Mouse (Mus musculus) liver, embryonic 15.5 days (tissue): ENCODE results near the gene Gm21698. TPM values are rescaled to one million over a fixed set of nuclear protein-coding genes. Genes with fewer than 3 reads are reported as not detected.
"Not testable (repeated sequence)": the region's sequence is repeated elsewhere in the genome, so short reads cannot be mapped to it uniquely, and the experiment has no call there.

Source experiments
- ATAC-seq: fragments of 200-750 bp; cut with Nextera tagmentation; 2 replicates; pipeline ENCODE4 v1.8.0; 2017; ENCODE audit warnings: moderate number of reproducible peaks, mild to moderate bottlenecking, moderate library complexity; ENCODE audit not compliant: insufficient read depth
- H3K27ac ChIP-seq: fragments of 300-500 bp; sonication (generic); replicated peaks from 2 replicates; pipeline ENCODE4 v1.5.1; 2015; ENCODE audit warnings: mild to moderate bottlenecking, inconsistent platforms
- H3K27me3 ChIP-seq: fragments of 300-500 bp; sonication (generic); 2 replicates; pipeline ENCODE4 v1.6.1; 2015; ENCODE audit warnings: mild to moderate bottlenecking, inconsistent platforms
- H3K36me3 ChIP-seq: fragments of 300-500 bp; sonication (generic); replicated peaks from 2 replicates; pipeline ENCODE4 v1.6.1; 2015; ENCODE audit warnings: moderate library complexity, mild to moderate bottlenecking, inconsistent platforms
- H3K4me1 ChIP-seq: fragments of 300-500 bp; sonication (generic); replicated peaks from 2 replicates; pipeline ENCODE4 v1.6.1; 2015; ENCODE audit warnings: inconsistent platforms
- H3K4me2 ChIP-seq: fragments of 300-500 bp; sonication (generic); 2 replicates; pipeline ENCODE4 v1.6.1; 2015; ENCODE audit warnings: moderate library complexity, mild to moderate bottlenecking, inconsistent platforms
- H3K4me3 ChIP-seq: fragments of 300-500 bp; sonication (generic); replicated peaks from 2 replicates; pipeline ENCODE4 v1.5.1; 2015; ENCODE audit warnings: mild to moderate bottlenecking, inconsistent platforms
- H3K9ac ChIP-seq: fragments of 300-500 bp; sonication (generic); 2 replicates; pipeline ENCODE4 v1.6.1; 2015; ENCODE audit warnings: moderate library complexity, mild to moderate bottlenecking, inconsistent platforms
- H3K9me3 ChIP-seq: fragments of 300-500 bp; sonication (generic); replicated peaks from 2 replicates; pipeline ENCODE4 v1.6.1; 2016; ENCODE audit warnings: inconsistent platforms
- WGBS: fragments of 180-500 bp; shearing (Covaris S2); methylation state at CpG from one replicate; pipeline ENCODE4 v1.1.7; 2015; ENCODE audit warnings: mixed read lengths; ENCODE audit not compliant: insufficient replicate concordance; 5-methylcytosine and 5-hydroxymethylcytosine counted together
- polyA plus RNA-seq: library from polyadenylated mRNA; unstranded; fragments of >200 nt; fragmentation: Nextera tagmentation; extraction: Ambion mirVana; gene quantifications from 2 replicates; pipeline ENCODE4 v1.2.1, GENCODE M21; 2015

Gene Gm21698
- polyA plus RNA-seq = not detected in 2 replicates

- H3K27ac ChIP-seq, H3K27me3 ChIP-seq, H3K4me1 ChIP-seq, H3K4me2 ChIP-seq, H3K9me3 ChIP-seq, ATAC-seq, H3K9ac ChIP-seq, H3K4me3 ChIP-seq, H3K36me3 ChIP-seq: not testable (repeated sequence)
- WGBS = no CpG with 5 or more reads among the region's 3 CpGs
These were observed at the start of gene Gm21698 for GRCm38 (mm10) chr5:25988550-25988949. Gene Gm21698 (minus strand): TSS chr5:25988650.

DNA sequence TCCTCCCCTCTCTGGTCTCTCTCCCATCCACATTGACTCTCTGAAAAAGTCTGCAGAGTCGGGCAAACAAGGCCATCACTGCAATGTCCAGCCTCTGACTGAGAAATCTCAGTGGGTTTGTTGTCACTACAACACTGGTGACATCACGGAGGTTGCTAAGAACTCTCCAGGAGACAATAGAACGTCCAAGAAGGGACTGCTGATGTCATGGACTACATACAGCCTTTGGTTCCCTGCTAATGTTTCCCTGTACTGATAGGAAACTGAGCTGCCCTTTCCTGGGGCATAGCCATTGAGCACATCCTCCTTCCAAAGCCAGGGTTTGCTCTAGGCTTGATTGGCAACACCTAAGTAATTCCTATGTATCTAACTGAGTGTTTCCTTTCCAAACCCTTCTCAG, 34.4 kb upstream of the Gm21698 start, which contains the start of gene Gm5862:
Gene Gm5862, minus strand, starts transcription at position 101 of the 400 bp plus-strand sequence.
- H3K36me3 ChIP-seq, H3K4me3 ChIP-seq, H3K27ac ChIP-seq, H3K4me2 ChIP-seq, ATAC-seq, H3K27me3 ChIP-seq, H3K9ac ChIP-seq, H3K9me3 ChIP-seq, H3K4me1 ChIP-seq: not testable (repeated sequence)
- no CpG with 5 or more reads among the region's 3 CpGs for WGBS

DNA sequence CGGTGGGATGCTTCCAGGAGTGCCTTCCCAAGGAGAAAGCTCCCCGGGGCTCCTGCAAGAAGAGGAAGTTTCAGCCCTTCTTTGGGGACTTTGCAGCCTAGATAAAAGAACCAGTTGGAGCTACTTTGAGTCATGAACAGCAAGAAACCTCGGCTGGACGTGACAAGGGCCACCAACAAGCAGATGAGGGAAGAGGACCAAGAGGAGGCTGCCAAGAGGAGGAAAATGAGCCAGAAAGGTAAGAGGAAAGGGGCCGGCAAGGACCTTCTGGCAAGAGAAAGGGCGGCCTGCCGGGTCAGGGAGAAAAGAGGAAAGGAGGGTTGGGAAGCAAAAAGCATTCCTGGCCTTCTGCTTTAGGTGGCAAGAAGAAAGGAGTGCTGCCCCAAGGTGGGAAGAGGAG, 19.2 kb upstream of the Gm21698 start:
- not testable (repeated sequence) for H3K36me3 ChIP-seq, H3K4me2 ChIP-seq, H3K4me3 ChIP-seq, H3K27ac ChIP-seq, H3K4me1 ChIP-seq, ATAC-seq, H3K9me3 ChIP-seq, H3K27me3 ChIP-seq, H3K9ac ChIP-seq
- WGBS = 38% methylated on average over 7 of the region's 7 CpGs

GRCm38 (mm10) chr5:26006937-26007695, 18.7 kb upstream of the Gm21698 start:
- H3K27me3 ChIP-seq, H3K9me3 ChIP-seq, H3K9ac ChIP-seq, ATAC-seq, H3K36me3 ChIP-seq, H3K4me3 ChIP-seq, H3K4me1 ChIP-seq, H3K27ac ChIP-seq: not testable (repeated sequence)
- H3K4me2 ChIP-seq = 0 out of 2 replicates have a peak overlapping the region, but pooled peaks have one; percentile 0
- 17% methylated on average over 43 of the region's 45 CpGs for WGBS

GRCm38 (mm10) chr5:26004698-26005097, 16.2 kb upstream of the Gm21698 start, which contains the start of gene Gm1979:
Gene Gm1979 (minus strand): TSS chr5:26004798.
- not testable (repeated sequence) for ATAC-seq

GRCm38 (mm10) chr5:25972563-25972962, 15.9 kb downstream of the Gm21698 start, which contains the start of gene Gm21680:
Gene Gm21680 (minus strand): TSS chr5:25972663.
- not testable (repeated sequence) for H3K4me1 ChIP-seq, ATAC-seq, H3K27me3 ChIP-seq, H3K4me3 ChIP-seq, H3K9me3 ChIP-seq, H3K36me3 ChIP-seq, H3K9ac ChIP-seq, H3K27ac ChIP-seq, H3K4me2 ChIP-seq
- WGBS = no CpG with 5 or more reads among the region's 2 CpGs

More at GRCm38 (mm10) chr5:26004698-26005097, 16.2 kb upstream of the Gm21698 start, which contains the start of gene Gm1979:
- not testable (repeated sequence) for H3K4me1 ChIP-seq, H3K9ac ChIP-seq, H3K27ac ChIP-seq, H3K4me3 ChIP-seq, H3K27me3 ChIP-seq, H3K9me3 ChIP-seq, H3K4me2 ChIP-seq, H3K36me3 ChIP-seq
- whole genome bisulfite sequencing = 57% methylated on average over 1 of the region's 2 CpGs

GRCm38 (mm10) chr5:25957050-25957449, 31.4 kb downstream of the Gm21698 start:
- H3K4me2 ChIP-seq, H3K4me3 ChIP-seq, H3K9ac ChIP-seq, H3K36me3 ChIP-seq, H3K9me3 ChIP-seq, H3K27me3 ChIP-seq, H3K4me1 ChIP-seq, ATAC-seq, H3K27ac ChIP-seq: not testable (repeated sequence)
- 42% methylated on average over 17 of the region's 17 CpGs for WGBS

GRCm38 (mm10) chr5:25956611-25957010, 31.8 kb downstream of the Gm21698 start:
- not testable (repeated sequence) for H3K36me3 ChIP-seq, H3K4me3 ChIP-seq, H3K4me2 ChIP-seq, H3K27ac ChIP-seq, ATAC-seq, H3K27me3 ChIP-seq, H3K9ac ChIP-seq, H3K4me1 ChIP-seq, H3K9me3 ChIP-seq
- 27% methylated on average over 32 of the region's 32 CpGs for WGBS

- WGBS = 45% methylated on average over 2 of the region's 2 CpGs
- not testable (repeated sequence) for H3K4me3 ChIP-seq, H3K9ac ChIP-seq, H3K4me1 ChIP-seq, H3K9me3 ChIP-seq, H3K36me3 ChIP-seq, ATAC-seq, H3K27me3 ChIP-seq, H3K27ac ChIP-seq, H3K4me2 ChIP-seq
These were observed 34.1 kb downstream of the Gm21698 start, which contains the start of gene Gm21671 for GRCm38 (mm10) chr5:25954317-25954716. Gene Gm21671 (minus strand): TSS chr5:25954417.

- H3K4me2 ChIP-seq, ATAC-seq, H3K4me3 ChIP-seq, H3K9me3 ChIP-seq, H3K27me3 ChIP-seq, H3K4me1 ChIP-seq, H3K36me3 ChIP-seq, H3K27ac ChIP-seq, H3K9ac ChIP-seq: not testable (repeated sequence)
- WGBS = 60% methylated on average over 2 of the region's 2 CpGs
These were observed 43.1 kb downstream of the Gm21698 start for GRCm38 (mm10) chr5:25945391-25945790.

DNA sequence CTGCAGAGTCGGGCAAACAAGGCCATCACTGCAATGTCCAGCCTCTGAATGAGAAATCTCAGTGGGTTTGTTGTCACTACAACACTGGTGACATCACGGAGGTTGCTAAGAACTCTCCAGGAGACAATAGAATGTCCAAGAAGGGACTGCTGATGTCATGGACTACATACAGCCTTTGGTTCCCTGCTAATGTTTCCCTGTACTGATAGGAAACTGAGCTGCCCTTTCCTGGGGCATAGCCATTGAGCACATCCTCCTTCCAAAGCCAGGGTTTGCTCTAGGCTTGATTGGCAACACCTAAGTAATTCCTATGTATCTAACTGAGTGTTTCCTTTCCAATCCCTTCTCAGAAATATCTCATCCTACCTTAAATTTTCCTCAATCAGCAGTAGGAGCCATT, 46.2 kb downstream of the Gm21698 start, which contains the start of gene Gm21663:
Gene Gm21663, minus strand, starts transcription at position 101 of the 400 bp plus-strand sequence.
- ATAC-seq, H3K4me3 ChIP-seq, H3K27ac ChIP-seq, H3K9me3 ChIP-seq, H3K4me2 ChIP-seq, H3K4me1 ChIP-seq, H3K27me3 ChIP-seq, H3K36me3 ChIP-seq, H3K9ac ChIP-seq: not testable (repeated sequence)
- WGBS = 34% methylated on average over 2 of the region's 2 CpGs
